Mouse (Mus musculus): ENCODE measurements around the gene B4galt7.
"Not testable (repeated sequence)": the region's sequence is repeated elsewhere in the genome, so short reads cannot be mapped to it uniquely, and the experiment has no call there.

B4galt7 gene

DNA sequence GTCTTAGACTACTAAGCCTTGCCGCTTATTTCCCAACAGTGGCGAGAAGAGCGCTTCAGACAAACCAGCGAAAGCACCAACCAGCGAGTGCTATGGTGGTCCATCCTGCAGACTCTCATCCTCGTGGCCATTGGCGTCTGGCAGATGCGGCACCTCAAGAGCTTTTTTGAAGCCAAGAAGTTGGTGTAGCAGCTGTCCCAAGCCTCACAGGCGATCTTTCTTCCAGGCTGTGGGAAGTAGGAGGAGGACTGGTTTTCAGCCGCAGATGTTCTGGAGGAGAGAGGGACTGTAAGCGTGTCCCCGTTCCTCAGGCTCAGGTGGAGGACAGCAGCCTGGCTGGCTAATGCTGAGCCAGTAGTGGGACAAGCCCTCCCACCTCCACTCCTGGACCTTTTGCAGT lies 2.9 kb upstream of the B4galt7 start:
- no peak for DNase-seq (ENCODE audit: low read depth)

DNA sequence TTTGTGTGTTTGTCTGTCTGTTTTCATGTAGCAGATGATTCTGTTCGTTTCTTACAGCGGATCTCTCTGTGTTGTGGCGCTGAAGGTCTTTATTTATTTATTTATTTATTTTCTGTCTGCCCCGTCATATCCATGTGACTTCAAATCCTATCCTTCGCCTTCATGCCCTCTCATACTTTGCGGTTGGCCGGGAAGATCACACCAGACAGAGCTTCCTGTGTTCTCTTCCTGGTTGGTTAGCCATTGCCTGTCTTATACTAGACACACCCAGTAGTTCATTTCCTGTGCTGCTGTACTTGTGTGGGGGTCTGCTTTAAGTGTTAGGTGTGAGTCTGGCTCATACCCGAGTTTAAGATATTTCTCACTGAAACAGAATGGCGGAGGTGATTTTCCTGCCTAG lies 961 bp downstream of the B4galt7 start:
- DNase-seq (ENCODE audit: low read depth) = peak; percentile 56

DNA sequence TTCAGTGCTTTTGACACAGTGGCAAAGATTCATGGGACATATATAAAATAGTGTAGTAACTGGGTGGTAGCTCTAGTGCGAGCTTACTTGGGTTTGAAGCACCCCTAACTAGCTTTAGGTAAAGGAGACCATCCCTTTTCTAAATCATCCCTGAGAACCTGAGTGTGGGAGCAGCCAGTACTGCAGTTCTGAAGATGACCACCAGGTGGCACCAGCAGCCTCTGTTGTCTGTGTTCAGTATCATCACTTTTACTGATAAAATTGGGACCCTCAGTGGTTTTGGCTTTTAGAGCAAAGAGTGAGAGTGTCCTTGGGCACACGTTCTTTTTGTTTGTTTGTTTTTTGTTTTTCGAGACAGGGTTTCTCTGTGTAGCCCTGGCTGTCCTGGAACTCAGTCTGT lies 1.9 kb downstream of the B4galt7 start:
- peak; percentile 80 for DNase-seq (ENCODE audit: low read depth)

DNA sequence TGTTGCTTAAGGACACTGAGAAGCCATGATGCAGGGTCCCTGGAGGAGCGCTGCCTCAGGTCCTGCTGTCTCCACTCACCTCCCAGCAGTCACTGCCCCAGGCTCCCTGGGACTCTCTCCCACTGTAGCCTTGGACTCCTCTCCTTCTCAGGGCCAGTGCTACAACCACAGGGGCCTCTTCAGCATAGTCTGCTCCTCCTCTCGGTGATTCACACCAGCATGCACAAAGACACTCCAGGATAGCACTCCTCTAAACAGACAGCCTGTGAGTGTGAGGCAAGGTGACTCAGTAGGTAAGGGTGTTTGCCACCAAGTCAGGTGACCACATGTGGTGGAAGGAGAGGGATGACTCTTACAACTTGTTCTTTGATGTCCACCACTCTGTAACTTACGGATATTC lies 4.9 kb downstream of the B4galt7 start:
- DNase-seq (ENCODE audit: low read depth) = no peak

DNA sequence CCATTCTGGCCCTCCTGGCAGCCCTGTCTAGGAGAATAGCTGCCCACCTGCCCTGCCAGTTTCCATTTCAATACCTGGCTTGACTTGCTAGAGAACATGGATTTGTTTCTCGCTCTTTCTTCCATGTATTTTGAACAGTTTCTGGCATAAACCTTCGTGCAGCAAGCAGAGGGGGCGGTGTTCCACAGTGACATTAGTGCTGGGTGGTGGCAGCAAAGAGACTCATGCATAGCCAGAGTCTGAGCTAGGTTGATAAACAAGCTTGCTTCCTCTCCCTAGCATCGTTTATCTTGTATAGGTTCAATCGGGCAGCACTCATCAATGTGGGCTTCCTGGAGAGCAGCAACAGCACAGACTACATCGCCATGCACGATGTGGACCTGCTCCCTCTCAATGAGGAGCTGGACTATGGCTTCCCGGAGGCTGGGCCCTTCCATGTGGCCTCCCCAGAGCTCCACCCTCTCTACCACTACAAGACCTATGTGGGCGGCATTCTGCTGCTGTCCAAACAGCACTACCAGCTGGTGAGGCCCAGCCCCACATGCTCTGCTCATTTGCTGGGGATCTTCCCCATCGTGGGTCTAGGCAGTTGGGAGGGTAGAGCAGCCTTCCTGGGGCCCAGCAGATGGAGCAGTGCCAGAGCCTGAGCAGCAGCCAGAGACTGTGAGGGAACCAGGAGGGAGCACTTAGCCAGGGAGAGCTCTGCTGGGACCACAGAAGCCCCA lies 7.4 kb downstream of the B4galt7 start:
- DNase-seq (ENCODE audit: low read depth) = no peak

DNA sequence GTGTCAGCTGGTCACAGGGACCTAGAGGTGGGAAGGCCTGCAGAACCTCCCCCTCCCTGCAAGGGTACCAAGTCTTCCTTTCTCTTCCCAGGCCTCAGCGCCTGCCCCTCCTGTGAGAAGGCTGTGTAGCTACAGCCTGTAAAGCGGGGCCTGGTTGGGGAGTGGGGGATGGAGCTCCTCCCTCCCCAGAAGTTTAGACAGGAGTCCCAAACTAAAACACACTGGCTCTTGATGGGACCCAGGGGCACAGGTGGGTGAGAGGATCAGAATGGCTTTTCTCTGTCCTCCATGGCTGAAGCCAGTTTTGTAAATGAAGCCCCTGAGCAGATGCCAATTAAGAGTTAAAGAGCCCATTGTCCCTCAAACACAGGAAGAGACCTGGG lies 7.9 kb downstream of the B4galt7 start:
- no peak for DNase-seq (ENCODE audit: low read depth)

DNA sequence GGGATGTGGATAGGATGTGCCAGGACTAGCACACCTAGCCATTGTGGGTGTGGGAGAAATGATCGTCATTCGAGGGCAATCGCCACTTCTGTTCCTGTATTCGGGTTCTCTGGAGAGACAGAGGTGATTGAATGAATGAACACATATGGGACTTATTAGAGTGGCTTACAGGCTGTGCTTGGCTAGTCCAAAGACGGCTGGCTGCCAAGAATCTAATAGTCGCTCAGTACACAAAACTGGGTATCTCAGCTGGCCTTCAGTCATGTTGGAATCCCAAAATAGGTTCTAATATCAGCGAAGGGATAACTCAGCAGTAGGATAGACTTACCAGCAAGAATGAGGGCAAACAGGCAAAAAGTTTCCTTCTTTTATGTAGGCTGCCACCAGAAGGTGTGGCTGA lies 12.3 kb downstream of the B4galt7 start:
- DNase-seq (ENCODE audit: low read depth) = no peak

DNA sequence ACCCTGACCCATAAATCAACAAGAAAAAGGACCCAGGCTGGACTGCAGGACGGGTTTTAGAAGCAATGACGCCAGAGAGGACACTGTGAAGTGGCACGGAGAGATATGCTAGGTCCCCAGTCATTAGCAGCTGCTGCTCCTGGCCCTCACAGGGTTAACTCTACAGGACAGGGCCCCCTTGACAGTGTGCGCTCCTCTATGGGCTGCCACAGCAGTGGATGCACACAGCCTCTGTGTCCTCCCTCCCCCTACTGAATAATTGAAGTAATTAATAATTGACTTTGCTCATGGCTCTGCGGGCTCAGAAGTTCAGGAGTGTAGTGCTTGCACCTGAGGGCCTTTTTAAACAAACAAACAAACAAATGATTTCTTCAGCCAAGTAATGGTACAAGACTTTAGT lies 13.8 kb downstream of the B4galt7 start:
- DNase-seq (ENCODE audit: low read depth) = no peak

DNA sequence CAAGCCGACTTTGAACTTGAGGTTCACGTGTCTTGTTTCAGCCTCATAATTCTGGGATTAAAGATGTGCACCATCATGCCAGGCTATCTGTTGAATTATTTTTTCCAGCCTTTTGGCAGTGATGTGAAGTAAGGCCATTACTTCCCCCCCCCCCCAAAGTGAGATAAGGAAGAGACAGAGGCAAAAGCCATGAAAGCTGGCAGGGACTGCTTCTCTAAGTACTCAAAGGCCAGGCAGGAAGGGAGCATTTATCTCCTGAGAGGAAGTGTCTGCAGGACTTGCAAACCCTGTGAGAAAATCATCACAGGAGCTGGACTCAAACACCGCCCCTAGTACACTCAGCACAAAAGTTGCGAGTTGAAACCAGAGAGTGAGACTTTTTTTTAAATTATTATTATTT lies 19.6 kb downstream of the B4galt7 start:
- DNase-seq (ENCODE audit: low read depth) = no peak

DNA sequence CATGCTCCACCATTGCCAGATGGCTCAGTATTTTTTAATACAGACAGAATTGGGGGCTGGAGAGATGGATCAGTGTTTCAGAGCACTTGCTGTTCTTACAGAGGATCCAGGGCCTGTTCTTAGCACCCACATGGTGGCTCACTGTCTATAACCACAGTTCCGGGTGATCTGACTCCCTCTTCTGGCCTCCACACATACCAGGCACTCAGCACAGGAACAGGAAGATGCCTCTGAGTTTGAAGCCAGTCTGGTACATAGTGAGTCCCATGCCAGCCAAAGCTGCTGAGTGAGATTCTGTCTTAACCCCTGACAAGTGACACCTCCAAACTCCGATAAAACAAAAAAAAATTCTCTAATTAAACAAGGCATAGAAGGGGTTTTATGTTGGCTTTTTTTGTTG lies 20.6 kb downstream of the B4galt7 start:
- DNase-seq (ENCODE audit: low read depth) = no peak

DNA sequence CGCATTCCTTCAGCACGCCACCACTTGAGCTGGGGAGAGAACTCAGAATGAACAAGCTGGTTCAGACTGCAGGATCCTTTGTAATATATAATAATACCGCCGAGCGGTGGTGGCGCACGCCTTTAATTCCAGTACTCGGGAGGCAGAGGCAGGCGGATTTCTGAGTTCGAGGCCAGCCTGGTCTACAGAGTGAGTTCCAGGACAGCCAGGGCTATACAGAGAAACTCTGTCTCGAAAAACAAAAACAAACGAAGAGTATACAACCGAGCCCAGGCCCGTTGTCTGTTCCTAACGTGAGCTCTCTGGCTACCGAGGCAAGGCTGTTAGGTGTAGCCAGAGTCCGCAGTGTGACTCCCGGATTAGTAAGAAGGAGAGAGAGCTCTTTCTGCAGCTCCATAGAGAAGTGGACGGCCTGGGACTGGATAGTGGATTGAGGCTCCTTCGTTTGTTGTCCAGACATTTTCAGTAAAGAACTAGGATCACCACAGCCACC lies 22.5 kb downstream of the B4galt7 start:
- not testable (repeated sequence) for DNase-seq (ENCODE audit: low read depth)

DNA sequence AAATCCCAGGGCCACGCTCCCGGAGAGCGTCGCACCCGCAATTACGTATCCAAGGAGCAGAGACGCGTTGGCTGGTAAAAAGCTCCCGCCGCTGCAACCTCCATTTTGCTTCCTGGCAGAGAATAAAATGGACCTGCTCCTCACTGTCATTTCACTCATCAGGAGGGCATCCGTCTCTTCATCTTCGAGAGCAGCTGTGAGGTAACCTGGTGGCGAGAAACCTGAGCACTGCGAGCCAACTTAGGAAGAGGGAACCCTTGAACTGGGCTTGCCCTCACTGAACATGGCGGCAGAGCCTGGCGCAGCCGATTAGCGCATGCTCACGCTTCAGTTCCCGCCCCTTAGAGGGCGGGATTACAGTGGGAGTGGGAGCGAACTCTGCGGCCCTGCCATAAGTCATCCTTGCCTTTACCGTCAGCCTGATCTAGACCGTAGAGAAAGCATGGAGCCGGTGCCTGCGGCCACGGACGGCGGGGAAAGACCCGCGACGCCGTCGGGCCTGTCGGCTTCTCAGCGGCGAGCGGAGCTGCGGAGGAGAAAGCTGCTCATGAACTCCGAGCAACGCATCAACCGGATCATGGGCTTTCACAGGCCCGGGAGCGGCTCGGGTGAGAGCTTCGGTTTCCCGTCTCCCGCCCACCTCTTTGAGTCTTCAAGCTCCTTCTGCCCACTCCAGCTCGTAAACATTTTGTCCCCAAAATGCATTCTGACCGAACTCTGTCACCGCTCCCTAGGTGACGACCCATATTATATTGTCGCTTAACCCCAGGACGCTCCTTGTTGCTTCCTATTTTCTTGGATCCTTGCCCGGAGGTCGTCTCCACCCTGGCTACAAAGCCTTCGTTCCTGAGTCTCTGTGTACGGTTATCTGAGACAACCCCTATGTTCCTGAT lies 23.2 kb downstream of the B4galt7 start, which contains the start of gene Caml:
Gene Caml (plus strand): TSS at position 357 of the 893 bp plus-strand sequence.
- DNase-seq (ENCODE audit: low read depth) = peak; percentile 93

DNA sequence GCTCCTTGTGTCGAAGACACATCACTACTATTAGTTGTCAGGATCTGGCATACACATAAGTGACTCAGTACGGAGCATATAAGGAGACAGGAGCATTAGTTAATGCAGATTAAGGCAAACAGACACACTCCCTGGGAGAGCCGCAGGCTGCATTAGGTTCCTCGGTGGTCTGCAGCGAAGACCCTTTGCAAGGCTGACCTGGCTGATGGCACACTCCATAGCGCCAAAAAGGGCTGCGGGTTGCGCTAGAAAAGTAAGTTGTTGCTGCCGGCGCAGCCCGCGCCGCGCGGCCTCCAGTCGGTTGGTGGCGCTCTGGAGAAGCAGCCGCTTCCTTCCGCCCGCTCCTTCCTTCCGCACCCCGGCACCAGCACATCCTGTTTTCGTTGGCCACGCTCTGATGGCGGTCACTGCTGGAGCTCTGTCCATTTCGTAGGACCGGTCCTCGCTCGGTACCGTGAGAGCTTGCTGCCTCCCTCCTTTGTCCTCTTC lies 35.0 kb downstream of the B4galt7 start, which contains the start of gene Ddx46:
Gene Ddx46 (plus strand): TSS at position 389 of the 489 bp plus-strand sequence.
- peak; percentile 86 for DNase-seq (ENCODE audit: low read depth)

DNA sequence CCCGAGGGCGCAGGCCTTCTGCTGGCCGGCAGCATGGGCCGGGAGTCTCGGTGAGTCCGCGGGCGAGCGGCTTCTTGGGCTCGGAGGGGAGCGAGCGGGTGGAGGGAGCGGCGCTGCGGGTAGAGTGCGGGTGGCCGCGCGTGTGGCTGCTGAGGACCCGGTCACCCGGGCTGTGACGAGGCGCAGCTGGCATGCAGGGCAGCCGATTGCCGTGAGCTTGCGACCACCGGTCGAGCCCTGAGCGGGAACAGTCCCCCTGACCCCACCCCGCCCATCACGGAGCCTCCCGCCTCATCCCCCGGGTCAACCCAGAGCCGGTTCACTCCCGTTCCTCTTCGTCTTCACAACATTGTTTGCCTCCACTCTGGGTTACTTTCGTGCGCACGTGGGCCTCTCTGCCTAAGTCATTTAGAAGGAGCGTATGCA lies 35.5 kb downstream of the B4galt7 start:
- no peak for DNase-seq (ENCODE audit: low read depth)

DNA sequence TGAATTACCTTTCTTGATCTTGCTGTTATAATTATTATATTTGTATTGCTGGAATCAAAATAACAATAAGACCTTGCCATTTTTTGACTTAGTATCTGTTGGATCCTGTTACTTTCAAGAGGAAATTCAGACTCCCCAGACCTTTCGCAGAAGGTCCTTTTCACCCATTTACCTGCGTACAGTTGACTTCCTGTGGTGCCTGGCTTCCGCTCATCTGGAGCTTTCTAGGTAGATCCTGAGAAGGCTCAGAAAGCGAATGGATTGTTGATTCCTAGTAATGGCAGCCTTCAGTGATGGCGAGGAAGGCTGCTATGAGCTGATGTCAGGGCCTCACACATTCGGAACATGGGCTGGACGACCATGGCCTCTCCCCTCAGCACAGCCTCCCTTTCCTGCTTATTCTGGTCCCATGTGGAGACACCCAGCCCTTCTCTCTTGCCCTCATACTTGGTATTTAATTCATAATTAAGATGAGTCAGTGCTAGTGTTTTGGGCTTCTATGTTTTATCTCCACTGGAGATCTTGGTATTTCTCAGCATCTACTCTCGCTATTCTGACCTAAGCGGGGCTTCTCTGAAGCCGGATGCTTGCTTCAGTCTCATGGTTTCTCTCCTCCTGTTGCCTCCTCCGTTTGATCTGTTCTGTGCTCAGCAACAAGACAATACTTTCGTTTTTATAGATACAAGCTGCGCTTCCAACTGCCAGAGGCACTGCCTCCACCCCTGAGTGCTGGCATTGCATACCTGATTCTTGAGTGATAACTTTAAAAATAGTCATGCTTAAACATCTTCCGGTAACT lies 36.7 kb downstream of the B4galt7 start:
- no peak for DNase-seq (ENCODE audit: low read depth)

DNA sequence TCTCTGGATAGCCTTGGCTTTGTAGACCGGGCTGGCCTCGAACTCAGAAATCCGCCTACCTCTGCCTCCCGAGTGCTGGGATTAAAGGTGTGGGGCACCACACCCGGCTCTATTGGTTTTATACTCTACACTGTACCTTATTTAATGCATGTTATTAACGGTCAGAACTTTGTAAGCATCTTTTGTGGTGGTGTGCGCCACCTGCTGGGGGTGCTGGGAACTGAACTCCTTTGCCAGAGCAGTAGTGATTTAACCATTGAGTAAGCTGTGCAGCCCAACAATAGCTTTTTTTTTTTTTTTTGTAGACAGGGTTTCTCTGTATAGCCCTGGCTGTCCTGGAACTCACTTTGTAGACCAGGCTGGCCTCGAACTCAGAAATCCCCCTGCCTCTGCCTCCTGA lies 40.8 kb downstream of the B4galt7 start:
- peak; percentile 68 for DNase-seq (ENCODE audit: low read depth)

DNA sequence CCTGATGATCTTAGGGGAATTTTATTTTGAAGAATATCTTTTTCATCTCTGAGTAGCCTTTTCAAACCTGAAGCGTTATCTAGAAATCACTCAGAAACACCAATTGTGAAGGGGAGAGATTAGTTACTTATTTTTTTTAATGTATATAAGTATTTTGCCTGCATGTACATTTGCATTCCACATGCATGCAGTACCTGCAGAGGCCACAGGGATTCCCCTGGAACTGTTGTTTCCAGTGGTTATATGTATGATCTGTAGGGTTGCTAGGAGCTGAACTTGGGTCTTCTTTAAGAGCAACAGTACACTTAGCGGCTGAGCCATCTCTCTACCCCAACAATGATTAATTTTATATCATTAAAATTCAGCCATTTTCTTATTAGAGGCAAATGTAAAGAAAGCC lies 44.8 kb downstream of the B4galt7 start:
- peak; percentile 55 for DNase-seq (ENCODE audit: low read depth)

DNA sequence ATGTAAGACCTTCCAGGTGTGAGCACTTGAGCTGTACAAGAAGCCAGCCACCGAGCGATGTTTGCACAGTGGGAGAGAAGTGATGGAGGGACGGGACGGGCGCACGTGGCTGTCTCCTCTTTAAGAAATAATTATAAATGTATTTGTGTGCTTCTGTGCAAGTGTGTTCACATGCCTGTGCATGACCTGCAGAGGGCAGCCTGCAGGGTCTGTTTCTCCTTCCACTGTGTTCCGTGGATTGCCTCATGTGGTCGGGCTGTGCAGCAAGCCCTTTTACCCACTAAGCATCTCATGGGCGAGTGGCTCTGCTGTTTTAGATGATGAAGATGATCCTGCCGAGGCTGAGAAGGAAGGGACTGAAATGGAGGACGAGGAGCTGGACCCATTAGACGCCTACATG lies 50.4 kb downstream of the B4galt7 start:
- no peak for DNase-seq (ENCODE audit: low read depth)

DNA sequence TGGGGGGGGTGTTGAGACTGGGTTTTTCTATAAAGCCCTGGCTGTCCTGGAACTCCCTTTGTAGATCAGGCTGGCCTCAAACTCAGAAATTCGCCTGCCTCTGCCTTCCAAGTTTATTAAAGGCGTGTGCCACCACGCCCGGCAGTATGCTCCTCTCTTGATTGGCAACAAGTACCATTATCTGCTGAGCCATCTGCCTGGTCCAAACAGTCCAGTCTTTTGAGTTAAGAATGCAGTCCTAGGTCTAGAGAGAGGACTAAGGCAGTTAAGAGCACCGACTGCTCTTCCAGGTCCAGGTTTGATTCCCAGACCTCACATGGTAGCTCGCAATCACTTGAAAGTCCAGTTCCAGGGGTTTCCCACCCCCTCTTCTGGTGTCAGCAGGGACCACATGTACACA lies 51.3 kb downstream of the B4galt7 start:
- DNase-seq (ENCODE audit: low read depth) = no peak
